Mouse (Mus musculus) E14TG2a.4 (cell line): Measurements from ENCODE around the gene Cwc25.

Experiments used
- CTCF ChIP-seq: conservative IDR thresholded peaks from 2 replicates; pipeline ENCODE4 v1.5.1; 2014; ENCODE audit warnings: low read length
- NANOG ChIP-seq: IDR thresholded peaks from 2 replicates; pipeline ENCODE4 v1.6.1; 2014; ENCODE audit warnings: borderline replicate concordance, low read length, mixed read lengths

- TF ChIP-seq CTCF, result no peak
- TF ChIP-seq NANOG, result no peak
Measured at GRCm38 (mm10) chr11:97695712-97696401, 70.5 kb downstream of the Cwc25 start.
